Mouse (Mus musculus) lung, postnatal 14 days (tissue): ENCODE measurements around the gene Atp1a1.

ENCODE experiments used
- DNase-seq: peaks from one replicate; pipeline ENCODE4 v3.0.0; 2021

The Atp1a1 gene

GRCm38 (mm10) chr3:101592281-101593265 lies 11.9 kb downstream of the Atp1a1 start:
- no peak for DNase-seq

DNA sequence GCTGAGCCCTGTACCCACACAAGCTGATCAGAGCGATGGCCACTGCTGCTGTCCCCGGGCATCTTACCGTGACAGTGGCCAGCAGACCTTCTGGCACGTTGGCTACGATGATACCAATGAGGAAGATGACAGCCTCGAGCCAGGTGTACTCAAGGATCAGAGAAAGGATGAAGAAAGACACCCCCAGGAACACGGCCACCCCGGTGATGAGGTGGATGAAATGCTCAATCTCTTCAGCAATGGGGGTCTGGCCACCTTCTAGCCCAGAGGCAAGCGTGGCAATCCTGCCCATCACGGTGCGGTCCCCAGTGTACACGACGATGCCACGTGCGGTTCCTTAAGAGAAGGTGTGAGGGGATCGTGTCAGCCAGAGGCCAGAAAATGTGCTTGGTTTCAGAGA lies 14.1 kb downstream of the Atp1a1 start:
- DNase-seq, result no peak

GRCm38 (mm10) chr3:101588299-101588698 lies 16.2 kb downstream of the Atp1a1 start:
- DNase-seq, result no peak

DNA sequence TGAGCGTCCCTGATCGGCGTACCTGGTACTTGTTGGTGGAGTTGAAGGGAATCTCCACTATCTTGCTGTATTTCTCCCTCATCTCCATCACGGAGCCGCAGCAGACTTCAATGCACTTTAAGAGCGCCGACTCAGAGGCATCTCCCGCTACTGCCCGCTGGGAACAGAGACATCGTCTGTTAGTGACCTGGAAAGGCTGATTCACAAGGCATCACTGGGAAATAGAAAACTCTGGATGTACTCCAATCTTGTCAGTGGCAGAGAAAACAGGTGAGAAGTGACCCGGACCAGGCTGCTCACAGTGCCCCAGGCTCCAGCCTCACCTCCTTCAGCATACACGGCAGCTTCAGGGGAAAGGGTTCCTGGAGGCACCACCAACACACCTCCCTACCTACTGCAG lies 17.7 kb downstream of the Atp1a1 start:
- DNase-seq, result no peak

- DNase-seq, result no peak
Measured at GRCm38 (mm10) chr3:101578072-101578471, 26.4 kb downstream of the Atp1a1 start.

- DNase-seq, result peak; percentile 54
Measured at GRCm38 (mm10) chr3:101577361-101577760, 27.1 kb downstream of the Atp1a1 start.

DNA sequence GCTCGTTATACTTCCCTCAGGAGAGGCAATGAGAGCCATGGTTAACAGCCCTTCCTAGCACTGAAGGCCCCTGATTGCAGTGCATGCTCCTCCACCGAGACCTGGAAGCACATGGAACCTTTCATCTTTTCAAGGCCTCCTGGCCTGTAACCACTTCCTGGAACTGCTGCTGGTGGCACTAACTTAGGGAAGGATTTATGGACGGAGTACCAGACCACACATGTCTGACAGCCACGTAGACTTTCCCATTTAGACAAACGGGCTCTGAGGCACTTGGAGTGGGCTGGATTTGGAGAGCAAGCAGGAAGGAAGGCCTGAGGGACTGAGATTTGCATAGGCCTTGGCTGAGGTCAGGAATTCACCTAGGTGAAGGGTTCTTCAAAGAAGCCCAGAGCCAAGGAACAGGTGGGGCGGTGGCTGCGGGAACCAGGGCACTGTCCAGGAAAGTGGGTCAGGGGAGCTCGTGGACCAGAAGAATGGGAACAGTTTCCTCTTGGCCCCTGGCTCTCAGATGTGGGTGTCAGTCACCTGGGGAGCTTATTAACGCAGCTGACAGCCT lies 28.9 kb downstream of the Atp1a1 start:
- DNase-seq, result no peak

DNA sequence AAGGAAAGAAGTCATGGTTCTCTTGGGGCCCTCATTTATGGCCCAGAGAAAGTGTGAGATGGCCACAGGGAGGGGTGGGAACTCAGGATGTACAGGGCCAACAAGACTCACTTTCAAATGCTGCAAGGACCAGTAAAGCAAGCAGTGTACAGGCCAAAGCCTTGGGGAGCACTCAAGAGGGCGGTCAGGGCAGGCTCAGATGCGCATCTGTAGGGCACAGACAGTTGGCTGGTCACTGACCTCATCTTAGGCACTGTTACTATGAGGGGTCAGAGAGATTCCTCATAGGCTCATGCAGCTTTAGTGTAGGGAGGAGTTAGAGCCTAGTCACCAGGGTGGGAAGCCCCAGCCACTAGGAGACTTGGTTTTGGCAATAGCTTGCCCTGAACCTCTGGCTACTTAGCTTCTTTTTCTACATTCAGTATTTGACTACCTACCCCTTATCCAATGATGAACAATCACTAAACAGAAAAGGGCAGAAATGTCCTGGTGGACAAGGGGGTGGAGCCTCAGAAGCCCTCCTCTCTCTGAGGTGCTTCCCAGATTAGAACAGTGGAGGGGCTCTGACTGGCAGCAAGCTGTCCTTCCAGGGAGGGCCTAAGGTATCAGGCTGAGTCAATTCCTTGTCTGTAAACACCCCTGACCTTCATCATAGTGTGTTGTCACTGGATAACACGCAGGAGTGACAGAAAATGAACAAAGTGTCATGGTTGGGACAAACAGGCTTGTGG lies 29.9 kb downstream of the Atp1a1 start:
- DNase-seq, result no peak

DNA sequence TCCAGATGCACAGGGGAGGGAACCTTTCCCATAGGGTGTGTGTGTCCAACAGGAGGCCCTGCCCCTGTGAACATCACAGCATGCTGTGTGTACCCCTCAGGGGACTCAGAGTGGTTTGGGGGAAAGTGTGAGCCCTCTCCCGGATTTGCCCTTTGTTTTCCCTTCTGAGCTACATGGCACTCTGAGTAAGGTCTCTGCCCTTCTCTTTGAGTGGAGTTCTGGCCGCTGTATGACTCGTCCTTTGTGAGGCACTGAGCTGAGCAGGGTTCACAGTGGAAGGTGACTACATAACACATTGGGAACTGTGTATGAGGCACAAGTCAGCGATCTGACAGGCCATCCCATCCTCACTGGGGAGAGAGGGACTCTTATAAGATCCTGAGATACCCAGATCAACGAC lies 31.5 kb downstream of the Atp1a1 start:
- DNase-seq, result no peak

DNA sequence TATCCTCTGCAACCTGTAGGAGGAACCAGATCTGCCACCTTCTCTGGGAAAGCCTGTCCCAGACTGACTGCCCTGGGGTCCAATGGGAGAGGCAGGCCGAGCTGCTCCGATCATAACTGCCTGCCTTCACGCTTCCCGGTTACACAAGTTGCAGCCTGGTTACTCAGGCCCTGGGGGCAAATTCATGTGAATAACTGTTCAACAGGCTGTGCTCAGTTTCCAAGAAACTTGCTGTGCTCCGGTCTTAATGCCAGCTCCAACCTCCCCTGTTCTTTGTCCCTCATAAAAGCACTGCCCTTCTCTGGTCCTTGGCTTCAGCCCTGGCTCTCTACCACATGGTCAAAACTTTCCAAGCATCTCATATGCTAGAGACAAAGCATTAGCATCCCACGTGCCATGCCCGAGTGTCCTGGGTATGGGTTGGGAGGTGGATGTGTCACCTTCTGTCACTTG lies 32.3 kb downstream of the Atp1a1 start:
- DNase-seq, result no peak

- no peak for DNase-seq
Measured at GRCm38 (mm10) chr3:101571515-101572130, 32.9 kb downstream of the Atp1a1 start.

DNA sequence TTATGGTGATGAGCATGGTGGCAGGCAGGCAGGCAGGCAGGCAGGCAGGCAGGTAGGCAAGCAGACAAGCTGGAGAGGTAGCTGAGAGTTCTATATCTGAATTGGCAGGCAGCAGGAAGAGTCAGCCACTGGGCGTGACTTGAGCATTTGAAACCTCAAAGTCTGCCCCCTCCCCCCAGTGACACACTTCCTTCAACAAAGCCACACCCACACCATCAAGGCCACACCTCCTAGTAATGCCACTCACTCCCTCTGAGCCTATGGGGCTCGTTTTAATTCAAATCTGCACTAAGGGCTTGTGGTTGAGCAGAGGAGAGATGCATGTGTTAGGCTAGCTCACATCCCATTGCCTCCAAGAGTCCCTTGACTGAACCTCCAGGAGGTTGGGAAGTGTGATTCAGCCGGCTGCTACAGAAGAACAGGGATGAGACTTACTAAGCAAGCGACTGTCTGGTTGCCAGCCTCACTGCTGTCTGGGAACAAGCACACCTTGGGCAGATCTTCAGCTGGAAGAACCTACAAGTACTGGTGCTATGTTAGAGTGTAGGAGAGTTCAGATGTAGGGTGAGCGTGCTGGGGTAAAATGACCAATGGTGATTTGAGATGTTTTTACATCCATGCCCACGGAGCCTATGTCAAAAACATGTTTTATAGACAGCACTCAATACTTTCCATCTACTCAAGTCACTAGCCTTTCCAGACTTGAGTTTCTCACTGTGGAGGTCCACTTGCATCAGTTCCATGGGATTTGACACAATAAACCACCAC lies 33.6 kb downstream of the Atp1a1 start:
- no peak for DNase-seq

DNA sequence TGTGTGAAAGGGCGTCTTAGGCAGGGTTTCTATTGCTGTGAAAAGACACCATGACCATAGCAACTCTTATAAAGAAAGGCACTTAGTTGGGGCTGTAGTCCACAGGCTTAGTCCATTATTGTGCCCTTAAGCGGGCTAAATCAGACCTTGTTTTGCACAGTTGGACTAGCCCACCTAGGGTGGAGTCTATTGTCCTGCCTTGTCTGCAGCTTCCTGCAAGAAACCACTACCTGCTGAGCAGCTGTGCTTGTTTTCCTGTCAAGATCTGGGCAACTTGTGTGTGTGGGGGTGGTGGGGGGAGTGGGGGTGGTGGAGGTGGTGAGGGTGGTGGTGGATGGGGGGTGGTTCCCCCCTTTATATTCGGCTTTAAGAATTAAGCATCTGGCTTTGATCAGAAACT lies 34.2 kb downstream of the Atp1a1 start:
- DNase-seq, result no peak

DNA sequence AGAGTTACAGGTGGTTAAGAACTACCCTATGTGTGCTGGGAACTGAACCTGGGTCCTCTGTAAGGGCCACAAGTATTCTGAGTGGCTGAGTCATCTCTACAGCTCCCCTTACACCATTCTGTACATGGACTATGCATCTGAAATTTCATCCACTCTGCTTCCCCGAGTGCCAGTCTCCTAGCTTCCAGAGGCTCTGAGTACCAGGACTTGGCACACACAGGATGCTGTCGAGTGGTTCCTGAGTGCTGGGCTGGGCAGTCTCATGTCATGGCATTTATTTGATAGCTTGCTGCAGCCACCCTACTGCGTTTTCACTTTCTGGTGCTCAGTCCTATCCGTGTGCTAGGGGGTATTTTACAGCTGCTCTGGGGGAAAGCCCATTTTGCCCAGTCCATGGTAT lies 35.9 kb downstream of the Atp1a1 start:
- peak; percentile 47 for DNase-seq

DNA sequence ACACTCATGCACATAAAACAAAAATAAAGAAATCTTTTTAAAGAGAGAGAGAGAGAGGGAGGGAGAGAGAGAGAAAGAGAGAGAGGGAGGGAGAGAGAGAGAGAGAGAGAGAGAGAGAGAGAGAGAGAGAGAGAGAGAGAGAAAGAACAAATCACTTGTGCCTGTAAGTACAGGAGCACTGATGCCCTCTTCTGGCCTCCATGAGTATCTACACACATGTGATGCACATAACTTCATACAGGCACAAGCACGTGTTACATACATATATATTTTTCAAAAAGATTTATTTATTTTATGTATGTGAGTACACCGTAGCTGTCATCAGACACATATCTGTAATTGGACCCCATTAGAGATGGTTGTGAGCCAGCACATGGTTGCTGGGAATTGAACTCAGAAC lies 40.5 kb downstream of the Atp1a1 start:
- DNase-seq, result no peak

DNA sequence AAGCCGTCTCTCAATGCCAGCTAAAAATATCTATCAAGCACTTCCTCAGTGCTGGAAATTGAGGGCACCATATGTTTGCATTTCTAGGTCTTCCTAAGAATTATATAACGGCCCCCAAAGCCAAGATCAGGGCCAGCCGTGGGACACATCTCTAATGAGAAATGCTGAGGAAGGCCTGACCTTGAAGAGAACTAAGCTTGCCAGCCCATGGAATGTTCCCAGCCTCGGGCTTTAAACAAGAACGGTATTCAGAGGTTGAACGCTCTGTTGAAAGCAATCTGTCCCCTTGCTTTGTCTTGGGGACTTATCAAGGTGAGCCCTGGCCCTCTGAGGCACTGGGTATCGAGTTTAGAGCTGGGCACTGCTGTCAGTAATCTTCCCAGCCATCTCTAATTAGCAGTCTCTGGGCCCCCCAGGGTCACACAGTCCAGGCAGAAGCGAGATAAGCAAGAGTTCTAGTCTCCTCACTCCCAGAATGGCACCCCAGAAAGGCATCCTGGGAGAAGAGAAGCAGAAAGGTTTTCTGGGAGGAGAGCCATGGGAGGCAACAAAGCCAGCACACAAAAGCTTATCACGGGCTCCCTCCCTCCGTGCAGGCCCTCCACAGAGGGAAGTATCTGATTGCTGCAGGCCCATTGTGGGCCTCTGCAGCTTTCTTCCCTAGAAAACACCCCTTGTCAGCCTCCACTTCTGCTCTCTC lies 41.8 kb downstream of the Atp1a1 start:
- no peak for DNase-seq

GRCm38 (mm10) chr3:101561948-101562347 lies 42.5 kb downstream of the Atp1a1 start:
- DNase-seq, result no peak

GRCm38 (mm10) chr3:101560841-101561522 lies 43.5 kb downstream of the Atp1a1 start:
- DNase-seq, result peak; percentile 22

GRCm38 (mm10) chr3:101556712-101557111 lies 47.8 kb downstream of the Atp1a1 start:
- no peak for DNase-seq

DNA sequence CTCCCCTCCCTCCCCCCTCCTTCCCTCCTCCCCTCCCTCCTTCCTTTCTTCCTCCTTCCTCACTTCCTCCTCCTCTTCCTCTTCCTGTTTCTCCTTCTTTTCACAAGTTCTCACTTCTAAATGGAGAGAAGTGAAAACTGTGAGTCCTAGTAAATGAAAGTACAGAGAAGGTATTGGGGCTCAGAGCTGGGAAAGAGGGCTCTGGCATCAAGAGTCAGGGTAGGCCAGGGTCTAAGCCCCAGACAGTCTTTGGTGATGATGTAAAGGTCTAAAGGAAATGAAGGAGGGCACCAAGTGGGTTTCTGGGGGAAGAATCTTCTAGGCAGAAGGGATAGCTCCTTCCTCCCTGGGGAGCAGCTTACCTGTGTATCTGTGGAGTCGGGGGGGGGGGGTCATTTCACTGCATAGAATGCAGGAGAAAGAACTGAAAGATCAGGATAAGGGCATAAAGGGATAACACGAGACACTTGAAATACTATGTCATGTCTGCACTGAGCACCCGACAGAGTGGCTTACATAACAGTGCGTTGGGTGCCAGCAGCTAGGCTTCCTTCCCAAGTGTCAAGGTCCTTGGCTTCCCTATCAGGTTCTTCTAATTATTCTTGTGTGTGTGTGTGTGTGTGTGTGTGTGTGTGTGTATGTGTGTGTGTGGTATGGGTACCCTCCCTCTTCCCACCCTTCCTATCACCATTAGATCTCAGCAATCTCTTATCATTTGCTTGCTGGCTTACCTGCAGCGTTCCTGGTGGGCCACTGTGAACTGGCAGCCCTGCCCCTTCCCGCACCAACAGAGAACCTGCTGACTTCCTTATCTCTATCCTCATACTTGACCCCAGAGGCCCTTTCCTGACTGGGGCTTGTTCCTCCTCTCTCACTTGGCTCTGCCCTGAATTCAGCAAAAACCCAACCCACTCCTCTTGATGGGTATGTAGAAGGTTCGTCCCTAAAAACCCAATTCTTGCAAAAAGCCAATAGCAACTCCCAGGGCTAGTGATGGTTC lies 51.6 kb downstream of the Atp1a1 start:
- DNase-seq, result no peak
